Mouse (Mus musculus) lung, adult 18-20 months (tissue): Measurements from ENCODE around the gene Cytip.
"Not testable (repeated sequence)": the region's sequence is repeated elsewhere in the genome, so short reads cannot be mapped to it uniquely, and the experiment has no call there.

Experiments
- DNase-seq, 2 experiments: peaks; one replicate each; pipeline ENCODE4 v3.0.0; 2022; ENCODE audit warnings: mixed read lengths in 2 of 2

Cytip gene

GRCm38 (mm10) chr2:58160541-58161307, 34.6 kb downstream of the Cytip start:
- DNase-seq, result peak in 1 of 2 experiments; percentile 58

GRCm38 (mm10) chr2:58159880-58160279, 35.5 kb downstream of the Cytip start:
- peak; percentile 70 to 73 for DNase-seq

DNA sequence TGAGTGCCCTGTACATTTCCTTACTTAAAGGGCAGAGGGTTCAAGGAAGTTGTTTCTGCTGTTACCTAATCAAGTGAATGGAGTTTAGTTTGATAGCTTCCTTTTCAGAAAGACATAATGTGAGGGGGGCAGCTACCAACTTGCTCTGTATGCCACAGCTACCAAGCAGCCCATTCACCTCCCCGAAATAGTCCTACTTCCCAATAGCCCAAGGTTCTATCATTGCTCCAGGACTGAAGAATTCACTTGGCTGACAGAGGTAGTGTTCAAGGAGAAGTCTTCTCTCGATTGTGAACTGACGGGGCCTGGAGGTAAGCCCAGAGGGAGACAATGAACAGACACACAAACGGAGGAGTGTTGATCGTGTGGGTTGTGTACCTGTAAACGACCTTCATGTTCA, 36.2 kb downstream of the Cytip start:
- DNase-seq, result no peak

DNA sequence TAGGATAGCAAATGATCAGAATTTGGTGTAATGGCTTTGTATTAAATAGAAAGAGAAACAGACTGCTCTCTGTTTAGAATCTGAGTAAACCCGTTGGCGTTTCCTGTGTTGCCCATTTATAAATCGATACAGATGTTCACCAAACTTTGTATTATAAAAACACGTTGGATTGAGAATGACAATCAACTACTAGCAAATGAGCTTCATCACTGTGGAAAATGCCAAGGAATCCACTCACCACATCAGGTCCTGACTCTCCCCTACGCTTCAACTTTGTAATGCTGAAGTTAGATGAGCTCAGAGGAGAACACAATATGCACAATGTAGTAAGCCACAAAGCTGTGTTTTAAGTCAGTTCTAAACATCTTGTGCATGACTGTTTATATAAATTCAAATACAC, 36.8 kb downstream of the Cytip start:
- DNase-seq, result no peak

- no peak for DNase-seq
Observed at GRCm38 (mm10) chr2:58158107-58158506, 37.2 kb downstream of the Cytip start.

DNA sequence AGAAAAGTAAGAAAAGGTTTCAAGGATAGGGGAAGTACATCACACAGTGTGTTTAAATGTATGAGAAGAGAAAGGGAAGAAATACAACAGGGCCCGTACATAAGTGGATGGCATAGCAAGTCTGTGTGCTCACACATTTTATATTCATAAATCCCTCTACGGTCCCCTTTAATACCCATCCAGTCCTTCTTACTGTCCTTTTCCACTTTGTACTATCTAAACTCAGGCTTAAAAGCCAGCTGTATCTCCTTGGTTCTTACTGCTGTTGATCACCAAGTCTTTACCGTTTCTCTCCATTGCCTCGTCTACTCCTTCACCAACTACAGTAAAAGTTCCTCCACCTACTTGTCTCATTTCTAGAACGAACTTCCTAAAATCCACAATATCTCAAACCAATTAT, 37.9 kb downstream of the Cytip start:
- DNase-seq, result no peak

GRCm38 (mm10) chr2:58156495-58157392, 38.6 kb downstream of the Cytip start:
- DNase-seq, result peak in 1 of 2 experiments; percentile 42

GRCm38 (mm10) chr2:58156108-58156415, 39.3 kb downstream of the Cytip start:
- no peak for DNase-seq

DNA sequence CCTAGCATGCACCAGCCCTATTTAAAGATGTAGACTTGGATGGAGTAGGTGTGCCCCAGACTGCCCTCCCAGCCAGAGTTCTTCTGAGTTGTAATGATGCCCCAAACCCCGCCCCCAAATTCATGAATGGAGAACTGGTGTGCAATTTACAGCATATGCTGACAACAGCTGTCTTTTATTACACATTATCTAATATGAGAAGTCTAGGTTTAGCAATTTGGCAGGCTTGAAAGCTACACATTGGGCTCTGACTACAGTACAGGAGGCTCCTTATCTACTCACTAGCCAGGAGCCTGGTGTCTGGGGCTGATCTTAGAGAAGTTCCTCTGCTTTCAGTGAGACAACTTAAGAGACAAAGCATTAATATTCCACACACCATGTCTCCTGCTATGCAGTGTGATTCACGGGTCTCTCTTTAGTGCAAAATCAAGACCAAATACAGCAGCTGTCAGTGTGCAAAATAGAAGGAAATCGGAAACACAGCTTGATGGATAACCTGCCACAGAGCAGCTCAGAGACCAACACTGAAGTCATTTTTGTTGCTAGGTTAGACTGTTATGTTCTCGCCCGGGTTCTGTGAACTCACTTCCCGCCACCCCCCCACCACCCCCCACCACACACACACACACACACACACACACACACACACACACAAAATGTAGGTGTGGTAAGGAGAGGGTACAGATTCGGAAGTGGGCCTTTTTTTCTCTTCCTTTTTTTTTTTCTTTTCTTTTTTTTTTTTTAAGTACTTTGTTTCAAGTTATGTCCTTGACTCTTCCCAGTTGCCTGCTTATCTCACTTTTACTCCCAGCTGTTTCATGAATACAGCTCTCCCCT, 39.8 kb downstream of the Cytip start:
- DNase-seq, result no peak

GRCm38 (mm10) chr2:58154555-58154954, 40.8 kb downstream of the Cytip start:
- no peak for DNase-seq

DNA sequence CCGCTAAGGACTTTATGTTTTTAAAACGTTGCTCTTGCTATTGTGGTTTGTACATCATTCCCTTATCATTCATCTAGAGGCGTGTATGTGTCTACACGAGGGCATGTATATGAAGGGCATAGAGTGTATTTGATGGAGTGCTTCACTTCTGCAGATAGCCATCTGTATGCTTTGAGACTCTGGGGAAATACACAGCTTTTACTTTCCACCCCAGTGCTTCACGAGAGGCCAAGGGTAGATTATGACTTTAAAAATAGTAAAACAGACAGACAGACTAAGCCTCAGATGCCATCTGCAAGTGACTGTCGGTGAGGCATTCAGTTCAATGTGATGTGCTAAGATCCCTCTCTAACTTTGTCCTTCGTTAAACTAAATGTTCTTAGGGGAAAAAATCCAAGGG, 41.6 kb downstream of the Cytip start:
- DNase-seq, result no peak

DNA sequence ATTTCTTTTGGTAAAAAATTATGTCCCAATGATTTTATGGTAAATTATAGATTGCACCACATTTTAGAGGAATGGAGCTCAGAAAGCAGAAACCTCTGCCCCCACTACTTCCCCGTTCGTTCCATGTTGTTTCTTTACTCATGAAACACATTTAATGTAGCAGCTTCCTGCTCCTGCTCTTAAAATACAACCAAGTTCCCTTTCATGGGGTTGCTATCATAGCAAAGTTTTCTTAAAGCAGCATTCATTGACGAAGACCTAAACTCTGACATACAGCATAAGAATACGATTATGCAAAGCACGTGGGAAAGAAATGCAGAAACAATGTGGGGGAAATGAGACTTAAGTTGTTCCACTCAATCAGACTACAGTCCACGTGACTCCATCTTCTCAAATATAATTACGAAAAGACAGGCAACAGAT, 45.3 kb downstream of the Cytip start:
- DNase-seq, result no peak

GRCm38 (mm10) chr2:58146572-58146971, 48.8 kb downstream of the Cytip start:
- DNase-seq, result no peak

DNA sequence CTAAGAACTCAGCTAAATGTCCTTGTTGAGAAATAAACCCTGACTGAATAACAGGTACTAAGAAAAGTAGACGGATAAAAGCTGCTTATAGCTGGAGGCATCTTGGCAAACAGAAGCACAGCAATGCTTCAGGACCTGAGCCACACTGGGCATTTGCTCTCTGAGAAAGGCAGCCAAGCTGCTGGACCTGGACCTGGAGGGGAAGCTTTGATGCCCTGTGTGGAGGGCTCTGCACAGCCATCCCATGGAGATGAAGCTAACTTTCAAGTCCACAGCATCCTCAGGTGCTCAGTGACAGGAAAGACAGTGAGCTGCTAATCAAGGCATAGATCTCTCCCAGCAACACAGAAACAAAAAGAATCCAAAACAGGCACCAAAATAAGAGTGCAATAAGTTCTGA, 54.8 kb downstream of the Cytip start:
- no peak for DNase-seq

DNA sequence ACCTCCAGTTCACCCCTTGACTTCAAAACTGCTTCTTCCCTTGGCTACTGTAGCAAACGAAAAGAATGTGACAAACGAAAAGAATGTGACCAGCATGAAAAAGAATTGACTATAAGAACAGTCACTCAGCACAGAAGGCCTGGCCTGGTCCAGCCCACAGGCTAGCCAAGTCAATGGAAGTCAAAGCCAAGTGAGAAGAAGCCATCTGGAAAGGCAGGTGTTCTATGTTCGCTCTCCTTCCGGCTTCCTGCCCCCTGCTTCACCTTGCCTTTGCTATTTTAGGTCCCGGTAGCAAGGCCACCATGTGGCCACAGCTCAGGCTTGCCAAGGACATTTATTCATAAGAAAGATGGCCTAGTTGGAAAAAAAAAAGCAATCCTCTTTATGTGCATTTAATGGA, 56.7 kb downstream of the Cytip start:
- no peak for DNase-seq

GRCm38 (mm10) chr2:58137676-58138075, 57.7 kb downstream of the Cytip start:
- peak in 1 of 2 experiments; percentile 45 for DNase-seq

DNA sequence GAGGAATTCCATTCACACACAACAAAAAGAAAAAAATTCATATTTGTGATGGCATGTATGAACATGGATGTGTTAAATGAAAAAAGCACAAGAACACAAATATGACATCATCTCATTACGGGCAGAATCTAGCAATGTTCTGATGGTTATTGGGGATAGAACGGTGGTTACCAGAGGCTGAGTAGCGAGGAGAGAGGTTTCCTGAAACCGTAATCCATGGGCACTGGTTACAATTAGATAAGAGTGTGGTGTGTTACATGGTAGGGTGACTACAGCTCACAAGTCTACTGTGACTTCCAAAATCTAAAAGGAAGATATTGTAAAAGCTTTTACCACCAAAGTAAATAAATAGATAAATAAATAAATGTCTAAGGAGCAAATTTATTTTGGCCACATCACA, 58.8 kb downstream of the Cytip start:
- no peak for DNase-seq

- DNase-seq, result no peak
Observed at GRCm38 (mm10) chr2:58135061-58135463, 60.3 kb downstream of the Cytip start.

DNA sequence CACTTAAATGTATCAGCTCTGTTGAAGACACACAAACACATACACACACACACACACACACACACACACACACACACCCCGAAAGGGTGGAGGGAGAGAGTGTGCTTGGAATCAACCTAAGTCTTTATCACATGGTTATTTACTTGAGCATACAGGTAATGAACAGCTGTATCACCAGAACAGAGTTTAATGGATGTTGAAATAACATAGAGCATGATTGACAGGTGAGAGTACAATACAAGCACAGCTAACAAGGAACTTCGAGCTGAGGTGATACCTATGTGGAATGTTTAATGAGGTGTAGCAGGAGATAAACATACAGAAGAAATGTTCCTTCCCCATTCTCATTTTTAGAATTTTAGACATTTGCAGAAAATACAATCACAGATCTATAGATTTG, 62.7 kb downstream of the Cytip start:
- no peak for DNase-seq

GRCm38 (mm10) chr2:58129903-58130302, 65.4 kb downstream of the Cytip start:
- DNase-seq, result no peak

DNA sequence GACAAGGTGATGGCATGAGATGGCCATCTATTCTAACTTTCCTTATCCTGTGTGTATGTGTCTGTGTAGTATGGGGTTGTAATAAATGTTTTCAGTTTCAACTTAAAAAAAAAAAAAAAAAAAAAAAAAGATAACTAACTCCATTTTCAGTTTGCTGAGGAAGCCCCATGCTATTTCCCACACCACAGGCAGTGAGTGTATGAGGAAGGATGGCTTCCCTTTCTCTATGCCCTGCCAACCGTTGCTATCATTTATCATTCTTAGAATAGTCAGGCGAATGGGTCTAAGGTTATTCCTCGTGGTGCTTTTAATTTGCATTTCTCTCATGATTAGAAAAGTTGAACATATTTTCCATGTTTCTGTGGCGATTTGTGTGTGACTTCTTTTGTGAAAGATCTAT, 84.2 kb downstream of the Cytip start:
- no peak for DNase-seq

DNA sequence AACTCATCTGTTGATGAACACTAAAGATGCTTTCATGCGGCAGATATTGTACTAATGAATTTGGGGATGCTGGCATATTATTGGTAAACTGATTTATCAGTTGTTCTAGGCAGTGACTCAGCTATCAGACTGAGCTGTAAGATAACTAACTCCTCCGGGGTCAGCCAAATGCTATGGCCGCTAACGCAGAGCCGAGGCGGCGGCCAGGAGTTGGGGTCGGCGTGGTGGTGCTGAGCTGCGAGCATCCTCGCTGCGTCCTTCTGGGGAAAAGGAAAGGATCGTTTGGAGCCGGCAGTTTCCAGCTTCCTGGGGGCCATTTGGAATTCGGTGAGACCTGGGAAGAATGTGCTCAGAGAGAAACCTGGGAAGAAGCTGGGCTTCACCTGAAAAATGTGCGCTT, 87.4 kb downstream of the Cytip start:
- DNase-seq, result not testable (repeated sequence)

DNA sequence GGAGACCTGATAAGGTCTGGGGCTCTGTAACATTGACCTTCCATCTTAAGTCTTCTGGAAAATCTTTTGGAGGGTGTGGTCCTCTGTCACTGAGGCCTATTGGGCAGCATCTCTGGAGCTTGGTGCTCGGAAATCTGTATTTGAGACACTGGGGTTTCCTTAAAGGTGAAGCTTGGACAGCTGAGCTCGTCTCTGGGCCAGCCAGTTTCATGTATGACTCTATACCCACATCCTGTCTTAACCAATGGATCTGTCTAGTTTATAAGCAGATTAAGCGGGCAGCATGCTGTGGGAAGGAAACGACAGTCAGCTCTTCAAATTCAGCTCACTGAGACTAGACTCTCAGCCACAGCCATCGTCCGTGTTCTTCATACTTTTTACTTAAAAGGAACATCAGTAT, 88.3 kb downstream of the Cytip start:
- DNase-seq, result no peak
